Mouse (Mus musculus) kidney, embryonic 15.5 days (tissue): ENCODE data around the gene Sel1l3. TPM values are rescaled to one million over a fixed set of nuclear protein-coding genes. Genes with fewer than 3 reads are reported as not detected.

ENCODE experiments used
- ATAC-seq: fragments of 200-750 bp; cut with Nextera tagmentation; replicated peaks from 2 replicates; pipeline ENCODE4 v1.8.0; 2017; ENCODE audit warnings: moderate TSS enrichment; ENCODE audit not compliant: low FRiP score
- H3K27ac ChIP-seq: fragments of 300-500 bp; sonication (generic); 2 replicates; pipeline ENCODE4 v1.5.1; 2015; ENCODE audit warnings: mild to moderate bottlenecking, inconsistent platforms
- H3K27me3 ChIP-seq: fragments of 300-500 bp; sonication (generic); 2 replicates; pipeline ENCODE4 v1.6.1; 2015; ENCODE audit warnings: inconsistent platforms
- H3K36me3 ChIP-seq: fragments of 300-500 bp; sonication (generic); 2 replicates; pipeline ENCODE4 v1.6.1; 2015; ENCODE audit warnings: inconsistent platforms
- H3K4me1 ChIP-seq: fragments of 300-500 bp; sonication (generic); 2 replicates; pipeline ENCODE4 v1.6.1; 2015; ENCODE audit warnings: inconsistent platforms
- H3K4me2 ChIP-seq: fragments of 300-500 bp; sonication (generic); 2 replicates; pipeline ENCODE4 v1.6.1; 2015; ENCODE audit warnings: moderate library complexity, mild to moderate bottlenecking, inconsistent platforms
- H3K4me3 ChIP-seq: fragments of 300-500 bp; sonication (generic); replicated peaks from 2 replicates; pipeline ENCODE4 v1.5.1; 2015; ENCODE audit warnings: mild to moderate bottlenecking, inconsistent platforms
- H3K9ac ChIP-seq: fragments of 300-500 bp; sonication (generic); 2 replicates; pipeline ENCODE4 v1.6.1; 2015; ENCODE audit warnings: mild to moderate bottlenecking, inconsistent platforms
- H3K9me3 ChIP-seq: fragments of 300-500 bp; sonication (generic); replicated peaks from 2 replicates; pipeline ENCODE4 v1.6.1; 2016; ENCODE audit warnings: inconsistent platforms
- WGBS: fragments of 180-500 bp; shearing (Covaris S2); methylation state at CpG from one replicate; pipeline ENCODE4 v1.1.7; 2015; ENCODE audit warnings: mixed read lengths; 5-methylcytosine and 5-hydroxymethylcytosine counted together
- polyA plus RNA-seq: library from polyadenylated mRNA; unstranded; fragments of >200 nt; fragmentation: Nextera tagmentation; extraction: Ambion mirVana; gene quantifications from 2 replicates; pipeline ENCODE4 v1.2.1, GENCODE M21; 2015

Gene Sel1l3
- polyA plus RNA-seq, 1 experiment from 2014 or later, result 20.1 TPM

- H3K9me3 ChIP-seq, result no peaks in the 10 kb centered on the region
- H3K27ac ChIP-seq, result no peak overlapping the region
- no peak overlapping the region for H3K9ac ChIP-seq
- peaks cover 21% of the 10 kb centered on the region for H3K36me3 ChIP-seq
- ATAC-seq, result no peak
- no peaks in the 10 kb centered on the region for H3K27me3 ChIP-seq
- H3K4me1 ChIP-seq, result no peaks in the 10 kb centered on the region
- WGBS, result 83% methylated on average over 4 of the region's 4 CpGs
- no peak overlapping the region for H3K4me3 ChIP-seq
- H3K4me2 ChIP-seq, result no peak overlapping the region
These were observed 46.2 kb downstream of the Sel1l3 start for GRCm38 (mm10) chr5:53167564-53167963.

DNA sequence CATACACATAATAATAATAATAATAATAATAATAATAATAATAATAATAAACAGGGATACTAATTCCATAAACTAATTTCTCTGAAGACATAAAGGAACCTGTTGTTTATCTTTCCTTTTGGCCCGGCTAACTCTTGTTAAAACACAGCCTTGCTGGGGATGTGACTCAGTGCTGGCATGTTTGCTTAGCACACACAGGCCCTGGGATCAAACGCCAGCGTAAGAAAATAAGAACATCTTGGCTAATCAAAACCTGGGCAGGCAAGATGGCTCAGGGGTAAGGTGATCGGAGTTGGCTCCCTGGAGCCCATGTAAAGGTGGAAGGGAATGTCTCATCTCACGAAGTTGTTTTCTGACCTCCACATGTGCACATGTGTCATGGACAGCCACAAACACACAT lies 48.1 kb downstream of the Sel1l3 start:
- ATAC-seq, result no peak
- Histone ChIP-seq H3K4me1 (no peaks in the 10 kb centered on the region), H3K9ac (no peak overlapping the region), H3K9me3 (no peaks in the 10 kb centered on the region), H3K27me3 (no peaks in the 10 kb centered on the region), H3K4me3 (no peak overlapping the region), H3K36me3 (peaks cover 22% of the 10 kb centered on the region), H3K4me2 (no peak overlapping the region), H3K27ac (no peak overlapping the region)
- 80% methylated on average over 5 of the region's 5 CpGs for WGBS

GRCm38 (mm10) chr5:53162436-53162835 lies 51.3 kb downstream of the Sel1l3 start:
- H3K4me1 ChIP-seq, result no peaks in the 10 kb centered on the region
- H3K4me2 ChIP-seq, result no peak overlapping the region
- ATAC-seq, result no peak
- H3K27ac ChIP-seq, result no peak overlapping the region
- H3K4me3 ChIP-seq, result no peak overlapping the region
- H3K9ac ChIP-seq, result no peak overlapping the region
- H3K9me3 ChIP-seq, result no peaks in the 10 kb centered on the region
- H3K36me3 ChIP-seq, result peaks cover 19% of the 10 kb centered on the region
- H3K27me3 ChIP-seq, result no peaks in the 10 kb centered on the region
- WGBS, result 86% methylated on average over 8 of the region's 8 CpGs

DNA sequence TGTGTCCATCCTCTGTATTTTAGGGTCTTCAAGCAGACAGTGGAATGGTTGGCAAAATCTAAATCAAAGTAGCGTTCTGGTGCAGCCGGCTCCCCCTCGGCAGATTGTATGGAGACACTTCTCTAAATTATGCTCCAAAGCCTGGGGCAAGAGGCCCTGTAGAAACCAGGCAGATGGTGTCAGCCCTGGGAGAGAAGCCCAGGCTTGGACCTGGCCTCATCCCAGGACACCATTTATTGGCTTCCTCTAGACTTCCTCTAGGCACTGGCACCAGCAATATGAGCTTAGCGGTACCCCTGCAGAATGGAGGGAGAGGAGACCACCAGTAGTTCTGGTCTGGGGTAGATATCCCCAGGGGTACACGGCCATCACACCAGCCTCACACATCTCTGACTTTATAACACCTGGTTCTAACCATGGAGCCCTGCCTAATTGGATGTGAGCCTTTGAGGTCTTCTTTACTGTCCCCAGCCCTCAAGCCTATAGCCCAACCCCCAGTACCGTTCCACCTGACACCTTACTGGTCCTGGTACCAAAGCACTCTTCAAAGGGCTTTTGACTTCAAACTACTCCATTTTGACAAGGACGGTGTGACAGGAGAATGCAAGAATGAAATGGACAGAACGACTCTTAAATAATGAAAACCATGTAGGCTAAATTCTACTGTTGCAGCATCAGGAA lies 52.1 kb downstream of the Sel1l3 start:
- no peaks in the 10 kb centered on the region for H3K9me3 ChIP-seq
- ATAC-seq, result no peak
- H3K27ac ChIP-seq, result no peak overlapping the region
- H3K4me3 ChIP-seq, result no peak overlapping the region
- no peaks in the 10 kb centered on the region for H3K4me1 ChIP-seq
- peaks cover 17% of the 10 kb centered on the region; the same call in 1 of the 2 replicates for H3K36me3 ChIP-seq
- no peaks in the 10 kb centered on the region for H3K27me3 ChIP-seq
- H3K9ac ChIP-seq, result no peak overlapping the region
- 84% methylated on average over 8 of the region's 8 CpGs for WGBS
- no peak overlapping the region for H3K4me2 ChIP-seq

DNA sequence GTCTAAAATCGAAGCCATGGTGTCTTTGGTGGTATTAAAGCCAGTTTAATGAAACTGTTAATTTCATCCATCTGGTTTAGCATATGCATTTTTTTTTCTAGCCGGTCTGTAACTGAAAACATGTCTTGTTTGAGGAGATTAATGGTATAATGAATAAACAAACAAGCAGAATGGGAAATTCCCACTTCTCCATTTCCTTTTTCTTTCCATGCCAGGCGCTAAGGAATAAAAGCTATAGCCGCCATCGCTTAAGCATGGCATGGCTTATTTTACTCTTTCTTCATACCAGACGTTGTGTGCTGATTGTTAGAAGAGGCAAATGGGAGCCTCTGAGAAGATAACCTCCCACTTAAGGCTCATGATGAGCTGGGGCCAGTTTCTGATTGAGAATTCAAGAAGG lies 53.5 kb downstream of the Sel1l3 start:
- no peaks in the 10 kb centered on the region for H3K9me3 ChIP-seq
- WGBS, result 89% methylated on average over 6 of the region's 6 CpGs
- peaks cover 8% of the 10 kb centered on the region; the same call in 1 of the 2 replicates for H3K4me1 ChIP-seq
- no peak for ATAC-seq
- peaks cover 13% of the 10 kb centered on the region; the same call in 1 of the 2 replicates for H3K36me3 ChIP-seq
- H3K27ac ChIP-seq, result no peak overlapping the region
- H3K4me3 ChIP-seq, result no peak overlapping the region
- no peak overlapping the region for H3K4me2 ChIP-seq
- no peak overlapping the region for H3K9ac ChIP-seq
- H3K27me3 ChIP-seq, result no peaks in the 10 kb centered on the region

DNA sequence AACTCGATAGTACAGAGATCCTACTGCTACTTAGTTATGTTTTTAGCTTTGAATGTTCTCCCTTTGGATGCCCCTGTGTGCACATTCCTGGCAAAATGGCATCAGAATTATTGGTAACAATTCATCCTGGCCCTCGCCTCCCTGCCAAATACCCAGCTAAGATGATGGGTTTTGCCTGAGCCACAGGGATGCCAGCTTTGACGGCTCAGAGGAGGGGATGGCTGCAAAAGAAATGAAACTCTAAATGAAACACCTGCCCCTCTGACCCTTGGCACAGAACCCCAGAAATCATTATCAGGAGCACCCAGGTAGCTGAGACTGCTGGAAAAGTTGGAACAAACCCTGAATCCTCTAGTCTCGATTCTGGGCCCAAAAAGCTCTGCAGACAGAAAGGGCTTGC lies 54.1 kb downstream of the Sel1l3 start:
- H3K4me3 ChIP-seq, result no peak overlapping the region
- H3K9ac ChIP-seq, result no peak overlapping the region
- no peaks in the 10 kb centered on the region for H3K9me3 ChIP-seq
- no peak overlapping the region for H3K27ac ChIP-seq
- peaks cover 8% of the 10 kb centered on the region; the same call in 1 of the 2 replicates for H3K4me1 ChIP-seq
- no peak overlapping the region for H3K4me2 ChIP-seq
- no peak for ATAC-seq
- no peaks in the 10 kb centered on the region for H3K27me3 ChIP-seq
- WGBS, result 86% methylated on average over 4 of the region's 4 CpGs
- H3K36me3 ChIP-seq, result peaks cover 10% of the 10 kb centered on the region; the same call in 1 of the 2 replicates

- H3K4me1 ChIP-seq, result peaks cover 8% of the 10 kb centered on the region; the same call in 1 of the 2 replicates
- H3K4me2 ChIP-seq, result no peak overlapping the region
- 88% methylated on average over 3 of the region's 3 CpGs for WGBS
- no peaks in the 10 kb centered on the region for H3K27me3 ChIP-seq
- no peaks in the 10 kb centered on the region for H3K9me3 ChIP-seq
- no peak for ATAC-seq
- H3K4me3 ChIP-seq, result no peak overlapping the region
- H3K27ac ChIP-seq, result no peak overlapping the region
- peaks cover 6% of the 10 kb centered on the region; the same call in 1 of the 2 replicates for H3K36me3 ChIP-seq
- no peak overlapping the region for H3K9ac ChIP-seq
These were observed 54.6 kb downstream of the Sel1l3 start for GRCm38 (mm10) chr5:53159166-53159565.

DNA sequence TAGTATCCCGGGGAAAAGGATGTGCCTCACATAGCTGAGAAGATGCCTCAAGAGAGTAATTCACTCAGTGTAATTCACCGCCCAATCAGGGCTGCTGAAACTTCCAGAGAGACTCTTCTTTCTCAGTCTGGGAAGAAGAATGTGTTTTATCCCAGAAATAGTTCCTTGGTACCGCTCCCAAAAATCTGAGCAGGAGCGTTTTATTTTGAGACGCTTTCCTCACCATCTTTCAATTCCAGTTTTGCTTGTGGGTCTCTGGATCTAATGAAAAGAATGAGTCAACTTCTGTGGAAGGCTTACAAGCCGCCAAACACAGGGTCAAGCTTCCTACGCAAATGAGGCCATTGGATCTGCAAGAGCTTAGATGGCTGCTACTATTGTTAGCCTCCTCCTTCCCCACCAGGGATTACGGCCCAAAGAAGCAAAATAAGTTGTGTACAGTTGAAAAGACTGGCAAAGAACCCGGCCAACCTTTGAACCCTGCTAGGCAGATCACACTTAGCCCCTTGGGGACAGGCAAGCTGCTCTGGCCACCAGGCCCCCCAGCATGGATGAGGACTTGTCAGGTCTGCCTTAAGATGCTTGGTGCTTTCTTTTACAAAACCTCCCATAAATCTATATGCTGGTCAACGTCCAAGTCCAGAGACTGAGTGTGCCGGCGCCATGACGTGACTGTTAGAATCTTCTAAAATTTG lies 57.6 kb downstream of the Sel1l3 start:
- no peak overlapping the region for H3K4me3 ChIP-seq
- no peak overlapping the region for H3K9ac ChIP-seq
- WGBS, result 60% methylated on average over 13 of the region's 13 CpGs
- 0 out of 2 replicates have a peak, but pooled peaks cover 9% of the 10 kb centered on the region for H3K36me3 ChIP-seq
- ATAC-seq, result no peak
- H3K4me2 ChIP-seq, result no peak overlapping the region
- no peak overlapping the region; the same call in 1 of the 2 replicates for H3K27ac ChIP-seq
- peaks cover 8% of the 10 kb centered on the region; the same call in 1 of the 2 replicates for H3K4me1 ChIP-seq
- H3K9me3 ChIP-seq, result no peaks in the 10 kb centered on the region
- H3K27me3 ChIP-seq, result no peaks in the 10 kb centered on the region

GRCm38 (mm10) chr5:53154501-53154900 lies 59.2 kb downstream of the Sel1l3 start:
- Histone ChIP-seq H3K36me3 (0 out of 2 replicates have a peak, but pooled peaks cover 9% of the 10 kb centered on the region), H3K27ac (no peak overlapping the region), H3K27me3 (no peaks in the 10 kb centered on the region), H3K9me3 (no peaks in the 10 kb centered on the region), H3K4me2 (no peak overlapping the region), H3K4me1 (peaks cover 8% of the 10 kb centered on the region; the same call in 1 of the 2 replicates), H3K4me3 (no peak overlapping the region), H3K9ac (no peak overlapping the region)
- WGBS, result 66% methylated on average over 2 of the region's 2 CpGs
- no peak for ATAC-seq

DNA sequence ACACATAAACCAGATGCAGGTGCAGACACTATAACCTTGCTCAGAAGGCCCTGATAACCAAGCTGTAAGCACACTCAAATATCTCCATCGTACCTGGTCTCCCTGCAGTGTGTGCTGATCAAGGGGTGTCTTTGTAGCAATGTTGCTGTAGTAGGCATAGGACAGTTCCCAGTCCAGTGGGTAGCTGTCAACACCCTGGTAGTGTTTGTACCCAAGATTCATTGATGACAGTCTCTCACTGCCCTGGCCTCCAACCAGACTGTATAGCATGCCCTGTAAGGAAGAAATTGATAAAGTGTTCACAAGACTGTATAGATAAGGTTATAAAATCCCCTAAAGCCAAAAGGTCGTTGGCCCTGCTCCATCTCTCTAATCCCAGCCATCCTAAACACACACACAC lies 59.6 kb downstream of the Sel1l3 start:
- Histone ChIP-seq H3K36me3 (0 out of 2 replicates have a peak, but pooled peaks cover 9% of the 10 kb centered on the region), H3K27ac (no peak overlapping the region), H3K4me2 (no peak overlapping the region), H3K9ac (no peak overlapping the region), H3K9me3 (no peaks in the 10 kb centered on the region), H3K4me3 (no peak overlapping the region), H3K27me3 (no peaks in the 10 kb centered on the region), H3K4me1 (peaks cover 8% of the 10 kb centered on the region; the same call in 1 of the 2 replicates)
- 84% methylated on average over 2 of the region's 2 CpGs for WGBS
- no peak for ATAC-seq

DNA sequence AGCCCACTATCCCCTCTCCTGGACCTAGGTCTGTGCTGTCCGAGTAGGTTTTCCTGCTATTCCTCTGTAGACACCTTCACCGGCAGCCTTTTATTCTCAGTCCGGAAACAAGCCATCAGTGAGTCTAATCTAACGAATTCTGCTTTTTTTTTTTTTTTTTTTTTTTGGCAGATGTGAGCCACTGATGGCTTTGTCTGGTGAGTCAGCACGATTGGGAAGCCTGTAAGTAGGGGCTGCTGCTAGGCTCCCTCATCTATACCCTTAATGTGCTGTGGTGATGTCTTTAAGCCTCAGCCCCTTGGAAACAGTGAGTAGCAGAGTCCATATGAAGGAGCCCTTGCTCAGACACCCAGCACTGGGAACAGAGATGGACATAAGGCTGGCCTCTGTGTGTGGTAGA lies 60.6 kb downstream of the Sel1l3 start:
- Histone ChIP-seq H3K4me3 (no peak overlapping the region), H3K27ac (no peak overlapping the region), H3K4me2 (no peak overlapping the region), H3K9me3 (no peaks in the 10 kb centered on the region), H3K4me1 (peaks cover 11% of the 10 kb centered on the region; the same call in 1 of the 2 replicates), H3K27me3 (no peaks in the 10 kb centered on the region), H3K9ac (no peak overlapping the region), H3K36me3 (0 out of 2 replicates have a peak, but pooled peaks cover 9% of the 10 kb centered on the region)
- WGBS, result 84% methylated on average over 5 of the region's 5 CpGs
- ATAC-seq, result no peak

GRCm38 (mm10) chr5:53151379-53151960 lies 62.3 kb downstream of the Sel1l3 start:
- H3K4me3 ChIP-seq, result no peak overlapping the region
- peaks cover 26% of the 10 kb centered on the region for H3K4me1 ChIP-seq
- WGBS, result 87% methylated on average over 18 of the region's 18 CpGs
- no peaks in the 10 kb centered on the region for H3K9me3 ChIP-seq
- 0 out of 2 replicates have a peak, but pooled peaks cover 9% of the 10 kb centered on the region for H3K36me3 ChIP-seq
- H3K27ac ChIP-seq, result no peak overlapping the region
- H3K27me3 ChIP-seq, result no peaks in the 10 kb centered on the region
- no peak for ATAC-seq
- H3K4me2 ChIP-seq, result no peak overlapping the region
- H3K9ac ChIP-seq, result no peak overlapping the region
